Mouse (Mus musculus): ENCODE results near the gene Fgf3. TPM values are rescaled to one million over a fixed set of nuclear protein-coding genes. Genes with fewer than 3 reads are reported as not detected.

Fgf3 gene
- total RNA-seq, 2 experiments from 2014 or later: not detected

Other genes with a start within 250 kb of the Fgf3 start
- 10 to 100 TPM; 11.8 to 13.7 TPM for gene Ano1, start 86.1 kb upstream of the Fgf3 start, total RNA-seq (2021)
- not detected for gene Fgf4, start 9.3 kb downstream of the Fgf3 start, total RNA-seq (2021)
- not detected for gene Fgf15, start 58.4 kb downstream of the Fgf3 start, total RNA-seq (2021)
- 10 to 100 TPM; 11.9 to 14.7 TPM for gene LTO1, start 77.0 kb downstream of the Fgf3 start, total RNA-seq (2021)
- 10 to 100 TPM; 41.2 to 42.1 TPM for gene Ccnd1, start 101.8 kb downstream of the Fgf3 start, total RNA-seq (2021)

Data from heart, postnatal 25 days (tissue).